Mouse (Mus musculus): ENCODE results near the gene Bcl10.

GRCm38 (mm10) chr3:145933845-145934244 lies 11.2 kb downstream of the Bcl10 start:
- no peak for TF ChIP-seq CTCF (IDR thresholded peaks at IDR 0.05; ENCODE audit: borderline replicate concordance, insufficient read depth, low read length)
- no peak for TF ChIP-seq POLR2A (IDR thresholded peaks at IDR 0.05; ENCODE audit: low read depth, low read length)
